Mouse (Mus musculus) ovary, adult 18-20 months (tissue): ENCODE results near the gene Rps12-ps3.

Source experiments
- DNase-seq: peaks from one replicate; pipeline ENCODE4 v3.0.0; 2022; ENCODE audit warnings: low spot score, mixed read lengths

Gene Rps12-ps3

DNA sequence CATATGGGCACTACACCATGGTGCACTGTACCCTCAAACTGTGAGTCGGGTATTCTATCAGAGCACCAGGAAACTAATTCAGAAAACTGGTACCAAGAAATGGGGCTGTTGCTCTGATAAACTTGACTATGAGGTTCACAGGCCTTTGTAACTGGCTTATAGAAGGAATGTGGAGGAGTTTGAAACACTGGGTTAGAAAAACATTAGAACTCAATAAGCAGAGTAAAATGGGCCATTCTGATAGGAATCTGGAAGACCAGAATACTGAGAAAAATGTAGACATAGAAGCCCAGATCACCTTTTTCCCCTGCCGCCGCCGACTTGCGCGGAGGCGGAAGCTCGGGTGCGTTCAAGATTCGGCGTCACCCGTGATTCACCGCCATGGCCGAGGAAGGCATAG is at the start of gene Rps12-ps3:
Rps12-ps3 (plus strand) TSS at position 301 of the 400 bp plus-strand sequence.
- DNase-seq, result no peak

- DNase-seq, result no peak
These were observed 48.9 kb upstream of the Rps12-ps3 start for GRCm38 (mm10) chr19:59273190-59273589.

- no peak for DNase-seq
These were observed 45.7 kb upstream of the Rps12-ps3 start for GRCm38 (mm10) chr19:59276354-59276753.

DNA sequence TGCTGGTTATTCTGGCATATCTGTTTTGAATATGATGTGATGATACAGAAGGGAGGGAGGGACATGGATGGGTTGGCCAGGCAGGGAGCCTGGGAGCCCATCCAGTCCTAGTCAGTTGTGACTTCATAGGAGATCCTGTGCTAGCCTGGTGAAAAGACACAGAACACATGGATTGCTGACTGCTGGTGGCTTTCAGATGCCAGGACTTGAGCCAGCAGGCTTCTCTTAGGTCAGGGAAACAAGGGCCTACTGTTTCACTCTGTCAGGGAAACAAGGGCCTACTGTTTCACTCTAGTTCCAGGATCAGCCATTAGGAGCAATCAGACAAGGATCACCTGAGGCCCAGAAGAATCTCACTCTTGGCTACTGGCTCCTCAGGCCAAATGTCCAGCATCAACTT is 41.2 kb upstream of the Rps12-ps3 start:
- DNase-seq, result no peak

DNA sequence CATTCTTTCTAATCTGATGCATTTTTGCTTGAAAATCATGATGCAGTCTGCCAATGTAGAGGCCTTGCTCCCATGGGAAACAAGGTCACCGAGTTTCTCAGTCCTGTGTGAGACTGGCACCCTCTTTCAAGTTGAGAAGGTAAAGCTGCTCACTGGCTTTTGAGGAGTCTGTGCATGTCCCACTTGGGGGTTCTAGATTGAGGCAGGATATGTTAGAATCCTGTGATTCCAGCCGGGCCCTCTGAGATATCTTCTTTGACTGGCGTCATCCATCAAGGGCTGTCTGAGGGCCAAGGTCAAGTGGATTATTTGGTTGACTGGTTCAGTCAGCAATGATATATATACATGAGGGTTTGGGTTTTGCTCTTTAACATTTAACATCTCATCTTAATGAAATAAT is 40.1 kb upstream of the Rps12-ps3 start:
- DNase-seq, result no peak

DNA sequence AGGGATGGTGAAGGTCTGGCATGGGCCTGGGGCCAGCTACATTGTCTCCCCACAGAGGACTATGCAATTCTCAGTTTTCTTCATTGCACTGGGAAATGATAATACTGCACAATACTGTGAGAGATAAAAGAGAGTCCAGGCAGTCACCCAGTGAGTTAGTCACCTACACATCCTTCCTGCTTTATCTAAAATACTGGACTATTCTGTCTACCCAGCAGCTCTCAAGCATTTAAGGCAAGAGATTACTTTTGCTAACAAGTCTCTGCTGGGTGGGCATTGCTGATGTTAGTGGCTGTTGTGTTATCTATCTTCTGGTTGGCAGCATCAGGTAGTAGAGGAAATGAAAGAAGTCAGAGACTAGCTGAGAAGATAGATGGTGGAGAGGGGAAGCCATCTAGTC is 33.0 kb upstream of the Rps12-ps3 start:
- DNase-seq, result no peak

GRCm38 (mm10) chr19:59289811-59290210 is 32.3 kb upstream of the Rps12-ps3 start:
- no peak for DNase-seq

- no peak for DNase-seq
These were observed 29.8 kb upstream of the Rps12-ps3 start for GRCm38 (mm10) chr19:59292183-59292839.

DNA sequence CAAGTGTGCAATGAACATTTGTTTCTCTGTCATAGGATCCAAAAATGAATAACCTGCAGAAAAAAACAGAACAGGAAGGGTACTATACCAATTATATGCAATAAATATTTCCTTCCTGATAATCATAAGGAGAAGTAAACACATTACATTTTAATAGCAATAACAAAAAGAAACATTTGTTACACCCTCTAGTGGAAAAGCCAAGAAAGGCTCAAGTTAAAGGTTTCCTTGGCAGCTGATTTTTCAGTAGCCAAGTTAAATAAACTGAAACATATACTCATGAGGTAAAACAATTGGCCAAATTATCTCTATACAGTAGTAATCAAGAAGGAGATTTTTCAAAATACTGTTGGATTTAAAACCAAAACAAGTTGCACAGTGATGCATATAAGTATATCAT is 6.8 kb upstream of the Rps12-ps3 start:
- no peak for DNase-seq

DNA sequence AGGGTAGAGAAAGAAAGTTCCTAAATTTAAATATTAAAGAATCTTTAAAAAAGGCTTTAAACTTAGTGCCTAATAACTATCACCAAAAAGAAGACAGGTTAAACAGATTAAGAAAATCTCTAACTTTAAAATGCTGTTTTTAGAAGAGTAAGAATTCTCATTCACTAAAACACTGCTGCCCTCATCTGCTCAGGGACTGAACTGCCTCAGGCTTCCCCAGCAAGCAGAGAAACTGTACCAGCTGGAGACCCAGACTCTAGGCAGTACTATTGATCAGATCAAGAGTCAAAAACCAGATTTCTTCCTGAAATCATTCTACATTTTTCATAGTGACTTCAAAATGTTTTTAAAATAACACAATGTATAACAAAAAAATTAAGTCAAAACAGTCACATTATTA is 5.5 kb upstream of the Rps12-ps3 start:
- DNase-seq, result no peak

- DNase-seq, result no peak
These were observed 8.7 kb downstream of the Rps12-ps3 start for GRCm38 (mm10) chr19:59330816-59331225.

GRCm38 (mm10) chr19:59336655-59337054 is 14.6 kb downstream of the Rps12-ps3 start:
- no peak for DNase-seq

- no peak for DNase-seq
These were observed 16.0 kb downstream of the Rps12-ps3 start for GRCm38 (mm10) chr19:59337872-59338681.

GRCm38 (mm10) chr19:59339908-59340307 is 17.8 kb downstream of the Rps12-ps3 start:
- no peak for DNase-seq

DNA sequence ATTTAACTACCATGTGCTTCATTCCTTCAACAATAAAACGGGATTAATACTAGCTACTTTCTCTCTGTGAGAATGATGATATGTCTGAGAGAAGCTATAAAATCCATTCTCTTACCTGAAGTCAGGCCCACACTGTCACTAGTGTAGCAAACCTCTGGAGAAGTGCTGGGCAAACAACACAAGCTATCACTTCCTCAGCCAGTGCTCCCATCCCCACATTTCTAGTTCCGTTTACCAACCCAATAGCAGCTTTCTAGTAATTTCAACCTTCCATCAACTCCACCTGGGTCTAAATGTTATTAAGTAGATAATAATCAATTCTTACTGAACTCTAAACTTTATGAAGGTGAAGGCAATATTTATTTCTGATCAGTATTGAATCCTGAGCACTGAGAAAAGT is 20.9 kb downstream of the Rps12-ps3 start:
- DNase-seq, result no peak

DNA sequence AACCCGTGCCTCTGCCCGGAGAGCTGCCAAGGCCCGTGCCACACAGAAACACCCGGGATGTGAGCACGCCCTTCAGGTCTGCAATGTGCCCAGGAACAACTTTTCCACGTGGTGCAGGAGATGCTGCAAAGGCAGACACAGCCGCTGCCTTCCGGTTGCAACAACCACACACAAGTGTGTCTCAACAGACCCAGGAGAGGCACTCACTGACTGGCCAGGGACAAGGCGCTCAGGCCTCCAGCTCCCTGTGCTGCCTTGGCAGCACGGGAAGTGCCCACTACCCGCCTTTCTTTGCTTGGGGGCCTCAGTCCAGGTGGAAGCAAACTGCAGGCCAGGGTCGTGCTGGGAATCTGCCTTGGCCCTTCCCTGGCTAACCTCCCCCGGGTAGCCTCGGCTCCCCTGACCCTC is 22.2 kb downstream of the Rps12-ps3 start:
- DNase-seq, result no peak

DNA sequence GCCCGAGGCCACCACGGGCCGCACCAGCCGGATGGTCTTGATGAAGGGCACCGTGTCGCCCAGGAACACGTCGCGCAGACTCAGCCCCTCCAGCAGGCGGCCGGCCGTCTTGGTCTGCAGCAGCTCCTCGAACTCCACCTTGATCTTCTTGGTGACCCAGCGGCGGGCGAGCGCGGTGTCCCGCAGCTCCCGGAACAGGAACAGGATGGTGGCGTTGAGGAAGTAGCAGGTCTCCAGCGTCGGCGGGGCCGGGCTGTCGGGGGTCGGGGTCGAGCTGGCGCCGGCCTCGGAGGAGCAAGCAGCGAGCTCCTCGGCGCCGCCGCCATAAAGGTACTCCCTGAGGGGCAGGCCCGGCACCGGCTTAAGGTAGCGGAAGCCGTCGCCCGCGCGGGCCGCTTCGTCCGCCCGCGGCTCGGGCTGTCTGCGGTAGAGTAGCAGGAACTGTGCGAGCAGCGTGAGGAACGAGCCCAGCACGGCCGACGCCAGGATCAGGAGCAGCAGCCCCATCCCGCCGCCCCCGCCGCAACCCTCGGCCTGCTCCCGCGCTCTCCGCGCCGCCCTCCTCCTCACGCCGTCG is 23.1 kb downstream of the Rps12-ps3 start:
- peak; percentile 14 for DNase-seq

DNA sequence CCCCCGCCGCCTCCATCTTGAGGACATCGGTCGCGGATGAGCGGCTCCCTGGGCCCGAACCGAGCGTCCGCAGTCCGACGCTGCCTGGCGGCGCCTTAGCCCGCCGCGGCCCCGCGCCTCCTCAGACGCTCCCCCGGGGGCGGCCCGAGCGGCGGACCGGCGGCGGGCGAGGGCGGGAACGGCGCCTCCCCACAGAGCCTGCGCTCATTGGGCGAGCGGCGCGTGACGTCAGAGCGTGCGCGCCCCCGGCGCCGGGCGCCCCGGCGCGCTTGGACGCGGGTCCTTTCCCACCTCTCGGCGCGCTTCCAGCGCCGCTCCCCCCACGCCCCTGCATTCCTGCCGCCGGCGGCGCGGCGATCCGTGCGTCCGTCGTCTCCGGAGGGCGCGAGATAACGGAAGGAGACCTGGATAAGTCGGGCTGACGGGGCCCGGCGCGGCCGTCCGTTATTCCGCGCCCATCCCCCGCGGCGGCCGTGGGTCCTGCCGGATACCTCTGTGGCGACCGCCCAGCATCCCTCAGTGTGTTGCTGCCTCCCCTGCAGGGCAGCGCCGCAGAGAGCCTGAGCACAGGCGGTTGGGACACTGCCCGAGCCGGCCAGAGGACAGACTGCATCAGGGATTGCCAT is 23.7 kb downstream of the Rps12-ps3 start, which contains the start of gene Pdzd8:
Pdzd8 (minus strand) TSS at position 123 of the 626 bp plus-strand sequence.
- peak; percentile 83 for DNase-seq

- no peak for DNase-seq
These were observed 24.2 kb downstream of the Rps12-ps3 start for GRCm38 (mm10) chr19:59346325-59346724.

GRCm38 (mm10) chr19:59349329-59349960 is 27.4 kb downstream of the Rps12-ps3 start:
- no peak for DNase-seq

DNA sequence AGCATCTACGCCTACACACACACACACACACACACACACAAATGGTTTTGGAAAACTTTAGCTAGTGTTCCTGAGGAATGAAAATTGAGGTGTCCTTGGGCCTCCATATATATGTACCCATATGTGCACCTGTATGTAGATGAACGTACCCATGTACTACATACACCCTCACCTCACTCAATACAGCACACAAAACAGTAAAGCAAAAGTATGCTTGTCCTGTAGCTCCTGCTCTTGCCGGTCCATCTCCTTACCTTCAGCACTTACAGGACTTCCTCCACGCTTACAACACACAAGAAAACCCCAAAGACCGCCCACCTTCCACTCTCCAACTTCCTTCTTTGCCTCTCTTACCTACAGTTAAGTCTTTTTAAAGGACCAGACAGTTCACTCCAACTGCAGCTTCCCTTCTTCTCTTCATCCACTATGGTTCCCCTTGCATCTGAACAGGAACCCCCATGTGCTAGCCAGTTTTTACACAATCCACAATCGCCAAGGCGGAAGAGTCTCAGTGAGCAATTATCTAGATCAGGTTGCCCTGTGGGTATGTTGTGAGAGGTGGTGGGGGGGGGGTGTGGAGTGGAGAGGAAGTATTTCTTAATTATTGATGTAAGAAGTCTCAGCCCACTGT is 28.3 kb downstream of the Rps12-ps3 start:
- DNase-seq, result no peak
